Mouse (Mus musculus): Measurements from ENCODE around the gene Cyb5d2. TPM values are rescaled to one million over a fixed set of nuclear protein-coding genes. Genes with fewer than 3 reads are reported as not detected.
A peak's percentile ranks its signal among the peaks of the same experiment; 100 is the strongest.

The Cyb5d2 gene
- polyA plus RNA-seq (2016; fragmentation: Nextera tagmentation; extraction: Ambion mirVana), result 3.6 and 4.7 TPM in 2 replicates

GRCm38 (mm10) chr11:72795455-72796295, at the start of gene Cyb5d2, which contains the start of gene Zzef1:
Gene Cyb5d2, minus strand, starts transcription at chr11:72796142.
Gene Zzef1, plus strand, starts transcription at chr11:72796226.
- peak within 1 kb of the TSS; percentile 98 for H3K4me3 ChIP-seq
- peaks cover 18% of the 10 kb centered on the region for H3K4me1 ChIP-seq
- peak within 1 kb of the TSS; percentile 93 for H3K27ac ChIP-seq
- H3K9me3 ChIP-seq (replicated peaks), result no peaks in the 10 kb centered on the region
- WGBS, result under 1% methylated on average over 64 of the region's 69 CpGs
- DNase-seq (ENCODE audit: low spot score), result peak; percentile 92
- H3K36me3 ChIP-seq, result no peaks in the 10 kb centered on the region
- H3K27me3 ChIP-seq (ENCODE audit: low read depth, poor library complexity, severe bottlenecking), result no peaks in the 10 kb centered on the region

- no peaks in the 10 kb centered on the region for H3K4me1 ChIP-seq
- no peak for DNase-seq (ENCODE audit: low spot score)
- H3K27ac ChIP-seq, result no peak overlapping the region
- no peak overlapping the region for H3K4me3 ChIP-seq
- no peaks in the 10 kb centered on the region for H3K9me3 ChIP-seq (replicated peaks)
- WGBS, result 90% methylated on average over 2 of the region's 2 CpGs
- no peaks in the 10 kb centered on the region for H3K27me3 ChIP-seq (ENCODE audit: low read depth, poor library complexity, severe bottlenecking)
- H3K36me3 ChIP-seq, result peaks cover 41% of the 10 kb centered on the region
These were observed 49.6 kb upstream of the Cyb5d2 start for GRCm38 (mm10) chr11:72845526-72845925.

GRCm38 (mm10) chr11:72843576-72843975, 47.6 kb upstream of the Cyb5d2 start:
- no peak for DNase-seq (ENCODE audit: low spot score)

GRCm38 (mm10) chr11:72842731-72843130, 46.8 kb upstream of the Cyb5d2 start:
- DNase-seq (ENCODE audit: low spot score), result no peak
- Histone ChIP-seq H3K4me3 (no peak overlapping the region), H3K9me3 (replicated peaks) (no peaks in the 10 kb centered on the region), H3K4me1 (no peaks in the 10 kb centered on the region), H3K36me3 (peaks cover 19% of the 10 kb centered on the region), H3K27me3 (ENCODE audit: low read depth, poor library complexity, severe bottlenecking) (no peaks in the 10 kb centered on the region), H3K27ac (no peak overlapping the region)
- WGBS, result 80% methylated on average over 3 of the region's 3 CpGs

More at GRCm38 (mm10) chr11:72843576-72843975, 47.6 kb upstream of the Cyb5d2 start:
- Histone ChIP-seq H3K4me1 (no peaks in the 10 kb centered on the region), H3K27me3 (ENCODE audit: low read depth, poor library complexity, severe bottlenecking) (no peaks in the 10 kb centered on the region), H3K27ac (no peak overlapping the region), H3K4me3 (no peak overlapping the region), H3K36me3 (peaks cover 27% of the 10 kb centered on the region), H3K9me3 (replicated peaks) (no peaks in the 10 kb centered on the region)

- Histone ChIP-seq H3K9me3 (replicated peaks) (no peaks in the 10 kb centered on the region), H3K4me3 (no peak overlapping the region), H3K4me1 (no peaks in the 10 kb centered on the region), H3K27me3 (ENCODE audit: low read depth, poor library complexity, severe bottlenecking) (no peaks in the 10 kb centered on the region), H3K36me3 (peaks cover 46% of the 10 kb centered on the region), H3K27ac (no peak overlapping the region)
- 88% methylated on average over 3 of the region's 3 CpGs for WGBS
- DNase-seq (ENCODE audit: low spot score), result no peak
These were observed 33.9 kb upstream of the Cyb5d2 start for GRCm38 (mm10) chr11:72829869-72830268.

GRCm38 (mm10) chr11:72821041-72821440, 25.1 kb upstream of the Cyb5d2 start:
- 91% methylated on average over 7 of the region's 7 CpGs for WGBS
- no peak for DNase-seq (ENCODE audit: low spot score)
- Histone ChIP-seq H3K9me3 (replicated peaks) (no peaks in the 10 kb centered on the region), H3K27me3 (ENCODE audit: low read depth, poor library complexity, severe bottlenecking) (no peaks in the 10 kb centered on the region), H3K27ac (no peak overlapping the region), H3K36me3 (peaks cover 33% of the 10 kb centered on the region), H3K4me1 (no peaks in the 10 kb centered on the region), H3K4me3 (no peak overlapping the region)

- H3K27ac ChIP-seq, result no peak overlapping the region
- H3K4me3 ChIP-seq, result no peak overlapping the region
- no peaks in the 10 kb centered on the region for H3K27me3 ChIP-seq (ENCODE audit: low read depth, poor library complexity, severe bottlenecking)
- H3K4me1 ChIP-seq, result no peaks in the 10 kb centered on the region
- 91% methylated on average over 7 of the region's 7 CpGs for WGBS
- peaks cover 16% of the 10 kb centered on the region for H3K36me3 ChIP-seq
- H3K9me3 ChIP-seq (replicated peaks), result no peaks in the 10 kb centered on the region
- no peak for DNase-seq (ENCODE audit: low spot score)
These were observed 22.1 kb upstream of the Cyb5d2 start for GRCm38 (mm10) chr11:72818067-72818466.

GRCm38 (mm10) chr11:72816859-72817258, 20.9 kb upstream of the Cyb5d2 start:
- Histone ChIP-seq H3K4me1 (no peaks in the 10 kb centered on the region), H3K9me3 (replicated peaks) (no peaks in the 10 kb centered on the region), H3K27me3 (ENCODE audit: low read depth, poor library complexity, severe bottlenecking) (no peaks in the 10 kb centered on the region), H3K36me3 (peaks cover 10% of the 10 kb centered on the region), H3K27ac (no peak overlapping the region), H3K4me3 (no peak overlapping the region)
- no peak for DNase-seq (ENCODE audit: low spot score)
- WGBS, result 89% methylated on average over 1 of the region's 1 CpGs

- Histone ChIP-seq H3K4me1 (no peaks in the 10 kb centered on the region), H3K36me3 (no peaks in the 10 kb centered on the region), H3K27ac (no peak overlapping the region), H3K4me3 (no peak overlapping the region), H3K27me3 (ENCODE audit: low read depth, poor library complexity, severe bottlenecking) (no peaks in the 10 kb centered on the region), H3K9me3 (replicated peaks) (no peaks in the 10 kb centered on the region)
- 87% methylated on average over 2 of the region's 2 CpGs for WGBS
- no peak for DNase-seq (ENCODE audit: low spot score)
These were observed 18.2 kb upstream of the Cyb5d2 start for GRCm38 (mm10) chr11:72814188-72814587.

- Histone ChIP-seq H3K27ac (no peak overlapping the region), H3K36me3 (no peaks in the 10 kb centered on the region), H3K9me3 (replicated peaks) (no peaks in the 10 kb centered on the region), H3K4me1 (no peaks in the 10 kb centered on the region), H3K4me3 (no peak overlapping the region), H3K27me3 (ENCODE audit: low read depth, poor library complexity, severe bottlenecking) (no peaks in the 10 kb centered on the region)
- WGBS, result 91% methylated on average over 5 of the region's 5 CpGs
- no peak for DNase-seq (ENCODE audit: low spot score)
These were observed 17.7 kb upstream of the Cyb5d2 start for GRCm38 (mm10) chr11:72813687-72814086.

GRCm38 (mm10) chr11:72807992-72808391, 12.1 kb upstream of the Cyb5d2 start:
- DNase-seq (ENCODE audit: low spot score), result no peak
- H3K9me3 ChIP-seq (replicated peaks), result no peaks in the 10 kb centered on the region
- H3K27me3 ChIP-seq (ENCODE audit: low read depth, poor library complexity, severe bottlenecking), result no peaks in the 10 kb centered on the region
- H3K4me3 ChIP-seq, result no peak overlapping the region
- no peaks in the 10 kb centered on the region; the same call in 1 of the 2 replicates for H3K36me3 ChIP-seq
- no peak overlapping the region for H3K27ac ChIP-seq
- WGBS, result 90% methylated on average over 4 of the region's 4 CpGs
- H3K4me1 ChIP-seq, result peaks cover 5% of the 10 kb centered on the region; the same call in 1 of the 2 replicates

- no peak for DNase-seq (ENCODE audit: low spot score)
- no peak overlapping the region for H3K4me3 ChIP-seq
- H3K9me3 ChIP-seq (replicated peaks), result no peaks in the 10 kb centered on the region
- H3K27me3 ChIP-seq (ENCODE audit: low read depth, poor library complexity, severe bottlenecking), result no peaks in the 10 kb centered on the region
- no peaks in the 10 kb centered on the region; the same call in 1 of the 2 replicates for H3K36me3 ChIP-seq
- no peak overlapping the region for H3K27ac ChIP-seq
- peaks cover 7% of the 10 kb centered on the region; the same call in 1 of the 2 replicates for H3K4me1 ChIP-seq
- WGBS, result 72% methylated on average over 2 of the region's 2 CpGs
These were observed 10.6 kb upstream of the Cyb5d2 start for GRCm38 (mm10) chr11:72806556-72806955.

- DNase-seq (ENCODE audit: low spot score), result no peak
- 88% methylated on average over 3 of the region's 3 CpGs for WGBS
- Histone ChIP-seq H3K9me3 (replicated peaks) (no peaks in the 10 kb centered on the region), H3K27ac (no peak overlapping the region), H3K36me3 (no peaks in the 10 kb centered on the region; the same call in 1 of the 2 replicates), H3K4me3 (no peak overlapping the region), H3K27me3 (ENCODE audit: low read depth, poor library complexity, severe bottlenecking) (no peaks in the 10 kb centered on the region), H3K4me1 (peaks cover 7% of the 10 kb centered on the region; the same call in 1 of the 2 replicates)
These were observed 9.3 kb upstream of the Cyb5d2 start for GRCm38 (mm10) chr11:72805232-72805631.
